ENCODE assay signal across 15 mouse cellular contexts in the genomic region with DNA sequence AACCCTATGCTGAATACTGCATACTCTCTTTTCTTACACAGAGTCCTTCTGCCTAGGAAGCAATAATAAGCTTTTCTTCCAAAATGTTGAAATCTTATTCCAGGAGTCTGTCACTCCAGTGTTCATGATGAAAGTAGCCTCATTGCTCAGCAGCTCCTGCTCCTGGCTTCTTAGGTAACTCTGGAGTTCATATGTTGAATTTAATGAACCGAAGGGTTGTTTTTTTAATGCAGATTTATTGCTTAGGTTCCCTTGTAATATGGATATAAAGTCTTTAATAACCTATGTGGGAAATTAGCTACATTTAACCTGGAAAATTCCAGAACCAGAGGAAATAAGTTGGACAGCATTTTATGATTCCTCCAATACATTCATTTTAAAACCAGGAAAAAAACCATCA.
"Had no signal": no experiment of that assay in that cellular context is flagged by ENCODE, and none has a peak within 500 bp of the region (broad histone marks: within the 10 kb centered on the region; RNA-seq: fewer than 3 reads in every experiment).

No protein-coding gene starts in this region.

- H3K4me2 ChIP-seq: kidney, embryonic 15.5 days; liver, embryonic 13.5 days; midbrain, embryonic 13.5 days; stomach, embryonic 15.5 days had no signal

- H3K4me3 ChIP-seq: kidney, embryonic 15.5 days; left cerebral cortex, adult 2 months; liver, embryonic 13.5 days; midbrain, embryonic 13.5 days; stomach, embryonic 15.5 days had no signal

- H3K4me1 ChIP-seq: kidney, embryonic 15.5 days; liver, embryonic 13.5 days; midbrain, embryonic 13.5 days; stomach, embryonic 15.5 days had no signal

- H3K9ac ChIP-seq: kidney, embryonic 15.5 days; liver, embryonic 13.5 days; midbrain, embryonic 13.5 days; stomach, embryonic 15.5 days had no signal

- H3K27ac ChIP-seq: kidney, embryonic 15.5 days; left cerebral cortex, adult 2 months; liver, embryonic 13.5 days; midbrain, embryonic 13.5 days; stomach, embryonic 15.5 days had no signal

- ATAC-seq: midbrain, embryonic 13.5 days had no signal

- H3K9me3 ChIP-seq: kidney, embryonic 15.5 days; liver, embryonic 13.5 days; midbrain, embryonic 13.5 days; stomach, embryonic 15.5 days had no signal

- DNase-seq: kidney, adult 11 months; kidney, adult 8-10 months; kidney, postnatal 10 days; kidney, postnatal 36 days; layer of hippocampus, postnatal 36 days; liver, embryonic 13.5 days; lung, adult 2 months; lung, postnatal 14 days; lung, postnatal 4 days; thymus, adult 18-20 months; thymus, postnatal 36 days had no signal

- H3K27me3 ChIP-seq: kidney, embryonic 15.5 days; liver, embryonic 13.5 days; midbrain, embryonic 13.5 days; stomach, embryonic 15.5 days had no signal

- H3K36me3 ChIP-seq: kidney, embryonic 15.5 days; liver, embryonic 13.5 days; midbrain, embryonic 13.5 days; stomach, embryonic 15.5 days had no signal
